Mouse (Mus musculus): Measurements from ENCODE around the gene Atxn7l1. TPM values are rescaled to one million over a fixed set of nuclear protein-coding genes. Genes with fewer than 3 reads are reported as not detected.

The Atxn7l1 gene
- polyA plus RNA-seq, 1 experiment from 2014 or later: 16.8 TPM

- Histone ChIP-seq H3K27ac (ENCODE audit: low read length) (peak overlapping the region; percentile 94), H3K27me3 (ENCODE audit: control insufficient read depth, insufficient read depth, low read depth, low read length) (no peaks in the 10 kb centered on the region), H3K4me1 (ENCODE audit: control insufficient read depth, low read depth, low read length) (peaks cover 66% of the 10 kb centered on the region), H3K4me2 (ENCODE audit: low read depth, low read length) (peak overlapping the region; percentile 85), H3K4me3 (ENCODE audit: low read depth, low read length) (peak overlapping the region; percentile 69), H3K9ac (ENCODE audit: low read depth, low read length) (peak overlapping the region; percentile 82), H3K36me3 (ENCODE audit: control insufficient read depth, insufficient read depth) (peaks cover 3% of the 10 kb centered on the region), H3K9me3 (replicated peaks; ENCODE audit: control insufficient read depth, low read length) (no peaks in the 10 kb centered on the region)
- ATAC-seq (ENCODE audit: low read depth): peak; percentile 72
- 16% methylated on average over 16 of the region's 16 CpGs for WGBS (ENCODE audit: insufficient replicate concordance)
These were observed 167.6 kb downstream of the Atxn7l1 start for GRCm38 (mm10) chr12:33314924-33315643.

GRCm38 (mm10) chr12:33315804-33316203, 168.3 kb downstream of the Atxn7l1 start:
- Histone ChIP-seq H3K4me3 (ENCODE audit: low read depth, low read length) (peak overlapping the region; percentile 69), H3K9me3 (replicated peaks; ENCODE audit: control insufficient read depth, low read length) (no peaks in the 10 kb centered on the region), H3K36me3 (ENCODE audit: control insufficient read depth, insufficient read depth) (peaks cover 3% of the 10 kb centered on the region), H3K27me3 (ENCODE audit: control insufficient read depth, insufficient read depth, low read depth, low read length) (no peaks in the 10 kb centered on the region), H3K27ac (ENCODE audit: low read length) (peak overlapping the region; percentile 94), H3K4me2 (ENCODE audit: low read depth, low read length) (peak overlapping the region; percentile 85), H3K4me1 (ENCODE audit: control insufficient read depth, low read depth, low read length) (peaks cover 66% of the 10 kb centered on the region), H3K9ac (ENCODE audit: low read depth, low read length) (peak overlapping the region; percentile 82)
- WGBS (ENCODE audit: insufficient replicate concordance): 6% methylated on average over 5 of the region's 5 CpGs
- peak; percentile 32 for ATAC-seq (ENCODE audit: low read depth)

GRCm38 (mm10) chr12:33317792-33318530, 170.5 kb downstream of the Atxn7l1 start:
- ATAC-seq (ENCODE audit: low read depth): peak; percentile 83
- Histone ChIP-seq H3K36me3 (ENCODE audit: control insufficient read depth, insufficient read depth) (peaks cover 3% of the 10 kb centered on the region), H3K4me3 (ENCODE audit: low read depth, low read length) (peak overlapping the region; percentile 52), H3K9me3 (replicated peaks; ENCODE audit: control insufficient read depth, low read length) (no peaks in the 10 kb centered on the region), H3K9ac (ENCODE audit: low read depth, low read length) (peak overlapping the region; percentile 67), H3K4me1 (ENCODE audit: control insufficient read depth, low read depth, low read length) (peaks cover 58% of the 10 kb centered on the region), H3K27ac (ENCODE audit: low read length) (peak overlapping the region; percentile 94), H3K27me3 (ENCODE audit: control insufficient read depth, insufficient read depth, low read depth, low read length) (no peaks in the 10 kb centered on the region), H3K4me2 (ENCODE audit: low read depth, low read length) (peak overlapping the region; percentile 85)
- WGBS (ENCODE audit: insufficient replicate concordance): 34% methylated on average over 9 of the region's 9 CpGs

GRCm38 (mm10) chr12:33322547-33322946, 175.1 kb downstream of the Atxn7l1 start:
- Histone ChIP-seq H3K4me3 (ENCODE audit: low read depth, low read length) (no peak overlapping the region), H3K27me3 (ENCODE audit: control insufficient read depth, insufficient read depth, low read depth, low read length) (no peaks in the 10 kb centered on the region), H3K4me1 (ENCODE audit: control insufficient read depth, low read depth, low read length) (peaks cover 17% of the 10 kb centered on the region), H3K9ac (ENCODE audit: low read depth, low read length) (no peak overlapping the region), H3K9me3 (replicated peaks; ENCODE audit: control insufficient read depth, low read length) (no peaks in the 10 kb centered on the region), H3K36me3 (ENCODE audit: control insufficient read depth, insufficient read depth) (peaks cover 13% of the 10 kb centered on the region), H3K27ac (ENCODE audit: low read length) (no peak overlapping the region), H3K4me2 (ENCODE audit: low read depth, low read length) (no peak overlapping the region)
- no peak for ATAC-seq (ENCODE audit: low read depth)
- WGBS (ENCODE audit: insufficient replicate concordance): 76% methylated on average over 7 of the region's 7 CpGs

GRCm38 (mm10) chr12:33323821-33324220, 176.3 kb downstream of the Atxn7l1 start:
- H3K4me3 ChIP-seq (ENCODE audit: low read depth, low read length): no peak overlapping the region
- H3K36me3 ChIP-seq (ENCODE audit: control insufficient read depth, insufficient read depth): peaks cover 13% of the 10 kb centered on the region
- H3K27ac ChIP-seq (ENCODE audit: low read length): no peak overlapping the region
- H3K27me3 ChIP-seq (ENCODE audit: control insufficient read depth, insufficient read depth, low read depth, low read length): no peaks in the 10 kb centered on the region
- no peak overlapping the region for H3K4me2 ChIP-seq (ENCODE audit: low read depth, low read length)
- no peak for ATAC-seq (ENCODE audit: low read depth)
- H3K9ac ChIP-seq (ENCODE audit: low read depth, low read length): no peak overlapping the region
- peaks cover 4% of the 10 kb centered on the region; the same call in 1 of the 2 replicates for H3K4me1 ChIP-seq (ENCODE audit: control insufficient read depth, low read depth, low read length)
- H3K9me3 ChIP-seq (replicated peaks; ENCODE audit: control insufficient read depth, low read length): no peaks in the 10 kb centered on the region
- WGBS (ENCODE audit: insufficient replicate concordance): 87% methylated on average over 1 of the region's 1 CpGs

- no peaks in the 10 kb centered on the region for H3K9me3 ChIP-seq (replicated peaks; ENCODE audit: control insufficient read depth, low read length)
- no peak overlapping the region for H3K4me3 ChIP-seq (ENCODE audit: low read depth, low read length)
- 67% methylated on average over 9 of the region's 9 CpGs for WGBS (ENCODE audit: insufficient replicate concordance)
- H3K27ac ChIP-seq (ENCODE audit: low read length): no peak overlapping the region
- ATAC-seq (ENCODE audit: low read depth): no peak
- H3K9ac ChIP-seq (ENCODE audit: low read depth, low read length): no peak overlapping the region
- H3K36me3 ChIP-seq (ENCODE audit: control insufficient read depth, insufficient read depth): peaks cover 10% of the 10 kb centered on the region
- no peak overlapping the region for H3K4me2 ChIP-seq (ENCODE audit: low read depth, low read length)
- no peaks in the 10 kb centered on the region for H3K27me3 ChIP-seq (ENCODE audit: control insufficient read depth, insufficient read depth, low read depth, low read length)
- H3K4me1 ChIP-seq (ENCODE audit: control insufficient read depth, low read depth, low read length): no peaks in the 10 kb centered on the region
These were observed 177.9 kb downstream of the Atxn7l1 start for GRCm38 (mm10) chr12:33325424-33325823.

GRCm38 (mm10) chr12:33332046-33332445, 184.6 kb downstream of the Atxn7l1 start:
- Histone ChIP-seq H3K36me3 (ENCODE audit: control insufficient read depth, insufficient read depth) (peaks cover 1% of the 10 kb centered on the region), H3K27me3 (ENCODE audit: control insufficient read depth, insufficient read depth, low read depth, low read length) (no peaks in the 10 kb centered on the region), H3K4me3 (ENCODE audit: low read depth, low read length) (no peak overlapping the region), H3K9ac (ENCODE audit: low read depth, low read length) (no peak overlapping the region), H3K4me2 (ENCODE audit: low read depth, low read length) (no peak overlapping the region), H3K27ac (ENCODE audit: low read length) (no peak overlapping the region), H3K4me1 (ENCODE audit: control insufficient read depth, low read depth, low read length) (peaks cover 29% of the 10 kb centered on the region), H3K9me3 (replicated peaks; ENCODE audit: control insufficient read depth, low read length) (no peaks in the 10 kb centered on the region)
- no peak for ATAC-seq (ENCODE audit: low read depth)
- 46% methylated on average over 4 of the region's 4 CpGs for WGBS (ENCODE audit: insufficient replicate concordance)

GRCm38 (mm10) chr12:33332796-33333195, 185.3 kb downstream of the Atxn7l1 start:
- Histone ChIP-seq H3K27ac (ENCODE audit: low read length) (no peak overlapping the region), H3K4me2 (ENCODE audit: low read depth, low read length) (no peak overlapping the region), H3K4me3 (ENCODE audit: low read depth, low read length) (no peak overlapping the region), H3K36me3 (ENCODE audit: control insufficient read depth, insufficient read depth) (no peaks in the 10 kb centered on the region; the same call in 1 of the 2 replicates), H3K9me3 (replicated peaks; ENCODE audit: control insufficient read depth, low read length) (no peaks in the 10 kb centered on the region), H3K4me1 (ENCODE audit: control insufficient read depth, low read depth, low read length) (peaks cover 31% of the 10 kb centered on the region), H3K9ac (ENCODE audit: low read depth, low read length) (no peak overlapping the region), H3K27me3 (ENCODE audit: control insufficient read depth, insufficient read depth, low read depth, low read length) (no peaks in the 10 kb centered on the region)
- WGBS (ENCODE audit: insufficient replicate concordance): 73% methylated on average over 5 of the region's 5 CpGs
- ATAC-seq (ENCODE audit: low read depth): no peak

- no peaks in the 10 kb centered on the region; the same call in 1 of the 2 replicates for H3K36me3 ChIP-seq (ENCODE audit: control insufficient read depth, insufficient read depth)
- H3K4me1 ChIP-seq (ENCODE audit: control insufficient read depth, low read depth, low read length): peaks cover 31% of the 10 kb centered on the region
- H3K4me2 ChIP-seq (ENCODE audit: low read depth, low read length): no peak overlapping the region
- no peak overlapping the region for H3K27ac ChIP-seq (ENCODE audit: low read length)
- H3K4me3 ChIP-seq (ENCODE audit: low read depth, low read length): no peak overlapping the region
- 22% methylated on average over 8 of the region's 8 CpGs for WGBS (ENCODE audit: insufficient replicate concordance)
- H3K9ac ChIP-seq (ENCODE audit: low read depth, low read length): no peak overlapping the region
- no peaks in the 10 kb centered on the region for H3K27me3 ChIP-seq (ENCODE audit: control insufficient read depth, insufficient read depth, low read depth, low read length)
- peak; percentile 60 for ATAC-seq (ENCODE audit: low read depth)
- no peaks in the 10 kb centered on the region for H3K9me3 ChIP-seq (replicated peaks; ENCODE audit: control insufficient read depth, low read length)
These were observed 186.4 kb downstream of the Atxn7l1 start for GRCm38 (mm10) chr12:33333914-33334313.
